Mouse (Mus musculus) midbrain, embryonic 10.5 days (tissue): Measurements from ENCODE around the gene Ttc14. TPM values are rescaled to one million over a fixed set of nuclear protein-coding genes. Genes with fewer than 3 reads are reported as not detected.

Experiments used
- DNase-seq: peaks from one replicate; pipeline ENCODE4 v3.0.0-alpha.2; 2017; ENCODE audit warnings: low spot score
- H3K27ac ChIP-seq: fragments of 300-500 bp; sonication (generic); replicated peaks from 2 replicates; pipeline ENCODE4 v1.5.1; 2016; ENCODE audit warnings: mild to moderate bottlenecking
- H3K27me3 ChIP-seq: fragments of 300-500 bp; sonication (generic); 2 replicates; pipeline ENCODE4 v1.6.1; 2016; ENCODE audit warnings: low read depth, mild to moderate bottlenecking; ENCODE audit not compliant: poor library complexity, severe bottlenecking
- H3K36me3 ChIP-seq: fragments of 300-500 bp; sonication (generic); 2 replicates; pipeline ENCODE4 v1.6.1; 2016; ENCODE audit warnings: mild to moderate bottlenecking, moderate library complexity
- H3K4me1 ChIP-seq: fragments of 300-500 bp; sonication (generic); 2 replicates; pipeline ENCODE4 v1.6.1; 2016
- H3K4me3 ChIP-seq: fragments of 300-500 bp; sonication (generic); 2 replicates; pipeline ENCODE4 v1.5.1; 2016; ENCODE audit warnings: mild to moderate bottlenecking, moderate library complexity
- H3K9me3 ChIP-seq: fragments of 300-500 bp; sonication (generic); replicated peaks from 2 replicates; pipeline ENCODE4 v1.6.1; 2016; ENCODE audit warnings: mild to moderate bottlenecking
- WGBS: fragments of 180-500 bp; shearing (Covaris S2); methylation state at CpG from one replicate; pipeline ENCODE4 v1.1.7; 2016; 5-methylcytosine and 5-hydroxymethylcytosine counted together
- polyA plus RNA-seq: library from polyadenylated mRNA; unstranded; fragments of >200 nt; fragmentation: Nextera tagmentation; extraction: Ambion mirVana; gene quantifications from 2 replicates; pipeline ENCODE4 v1.2.1, GENCODE M21; 2016

The Ttc14 gene
- polyA plus RNA-seq = 55.8 and 56.8 TPM in 2 replicates

DNA sequence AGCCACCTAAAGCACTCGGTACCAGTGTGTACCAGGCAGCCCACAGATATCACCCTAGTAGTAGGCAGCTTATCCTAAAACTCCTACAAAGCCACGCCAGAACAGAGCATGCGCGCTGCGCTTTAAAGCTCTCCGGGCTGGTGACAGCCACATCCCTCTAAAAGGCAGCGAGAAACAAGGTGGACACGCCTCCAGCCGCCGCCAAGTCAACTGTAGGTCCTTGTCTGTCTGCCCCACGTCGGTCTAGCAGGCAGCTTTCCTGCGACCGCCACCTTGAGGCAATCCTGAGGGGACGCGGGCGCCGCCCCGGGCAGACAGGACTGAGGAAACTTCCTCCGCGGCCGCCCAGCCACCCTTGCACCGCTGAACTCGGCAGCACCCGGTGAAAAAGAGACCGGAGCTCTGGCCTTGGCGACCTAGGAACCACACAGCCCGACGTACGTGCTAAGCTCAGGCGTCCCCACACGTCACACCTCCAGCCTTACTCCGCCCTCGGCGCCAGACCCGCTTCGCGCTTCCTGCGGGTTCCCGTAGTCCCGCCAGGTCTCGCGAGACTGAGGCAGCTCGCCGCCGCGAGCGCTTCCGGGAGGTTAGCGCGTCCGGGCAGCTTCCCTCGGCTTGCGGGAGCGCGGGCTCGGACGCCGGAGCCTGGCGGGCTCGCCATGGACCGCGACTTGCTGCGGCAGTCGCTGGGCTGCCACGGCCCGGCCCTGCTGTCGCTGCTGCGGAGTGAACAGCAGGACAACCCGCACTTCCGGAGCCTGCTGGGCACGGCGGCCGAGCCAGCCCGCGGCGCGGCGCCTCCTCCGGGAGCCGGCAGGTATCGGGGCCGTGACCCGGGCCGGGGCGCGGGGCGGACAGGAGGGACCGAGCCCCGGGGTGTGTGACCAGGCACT is at the start of gene Ttc14:
Gene Ttc14, plus strand, starts transcription at position 216 of the 896 bp plus-strand sequence.
- Histone ChIP-seq H3K4me3 (peak within 1 kb of the TSS; percentile 87), H3K9me3 (no peaks in the 10 kb centered on the region), H3K27ac (peak within 1 kb of the TSS; percentile 95), H3K36me3 (peaks cover 20% of the 10 kb centered on the region), H3K4me1 (peaks cover 11% of the 10 kb centered on the region), H3K27me3 (no peaks in the 10 kb centered on the region)
- DNase-seq = peak; percentile 97
- WGBS = under 1% methylated on average over 90 of the region's 90 CpGs

DNA sequence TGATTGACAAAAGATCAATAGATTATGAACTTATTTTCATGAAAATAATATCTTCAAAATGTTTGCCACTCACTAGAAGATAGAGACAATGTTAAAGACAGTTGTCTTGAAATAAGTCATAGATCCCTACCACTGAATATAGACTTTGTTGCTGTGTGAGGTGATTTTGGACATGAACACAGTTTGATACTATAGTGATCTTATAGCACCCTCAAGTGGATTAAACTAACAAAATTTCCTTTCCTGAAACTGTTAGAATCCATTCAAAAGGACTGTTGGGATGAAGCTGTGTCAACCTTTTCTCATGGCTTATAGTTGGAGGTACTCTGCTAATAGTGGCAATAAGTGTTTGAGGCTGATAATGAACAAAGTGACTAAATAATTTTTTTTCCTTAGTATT is 8.7 kb upstream of the Ttc14 start:
- Histone ChIP-seq H3K9me3 (no peaks in the 10 kb centered on the region), H3K4me3 (no peak overlapping the region), H3K27ac (no peak overlapping the region), H3K27me3 (no peaks in the 10 kb centered on the region), H3K4me1 (no peaks in the 10 kb centered on the region), H3K36me3 (no peaks in the 10 kb centered on the region)
- DNase-seq = no peak

DNA sequence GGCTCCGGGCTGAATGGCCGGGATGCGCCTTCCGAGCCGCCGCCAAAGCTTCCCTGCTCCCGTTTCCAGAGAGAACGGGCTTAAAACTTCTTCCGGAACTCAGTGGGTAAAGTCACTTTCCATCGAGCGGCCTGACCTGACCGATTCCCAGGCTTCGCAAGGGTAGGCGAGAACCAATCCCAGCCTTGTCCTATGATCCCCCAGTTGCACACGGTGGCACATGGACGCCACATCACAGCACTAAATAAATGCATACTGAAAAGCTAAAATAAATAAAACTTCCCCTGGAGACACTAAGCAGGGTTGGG is 835 bp downstream of the Ttc14 start:
- H3K27me3 ChIP-seq = no peaks in the 10 kb centered on the region
- peak overlapping the region; percentile 87 for H3K4me3 ChIP-seq
- DNase-seq = no peak
- WGBS = under 1% methylated on average over 16 of the region's 16 CpGs
- peak overlapping the region; percentile 95 for H3K27ac ChIP-seq
- H3K9me3 ChIP-seq = no peaks in the 10 kb centered on the region
- H3K4me1 ChIP-seq = peaks cover 11% of the 10 kb centered on the region
- peaks cover 26% of the 10 kb centered on the region for H3K36me3 ChIP-seq

DNA sequence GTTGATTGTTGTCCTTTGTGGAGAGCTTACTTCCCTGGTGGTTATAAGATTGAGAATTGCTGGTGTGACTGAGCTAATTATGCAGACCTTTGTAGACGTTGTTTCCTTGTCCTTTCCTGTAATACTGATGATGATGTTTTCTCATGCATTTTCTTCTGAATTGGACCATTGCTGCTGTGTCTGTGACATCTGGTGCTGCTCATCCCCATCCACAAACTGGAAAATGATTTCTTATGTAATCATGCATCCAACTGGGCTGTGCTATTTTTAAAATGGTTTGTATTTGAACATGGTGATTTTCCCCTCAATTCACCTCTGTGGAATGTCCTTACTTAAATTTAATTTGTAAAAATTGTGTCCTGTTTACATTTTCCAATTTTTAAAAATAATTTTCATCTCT is 7.5 kb downstream of the Ttc14 start:
- no peak for DNase-seq
- H3K4me3 ChIP-seq = no peak overlapping the region
- 77% methylated on average over 1 of the region's 1 CpGs for WGBS
- no peaks in the 10 kb centered on the region for H3K9me3 ChIP-seq
- H3K27me3 ChIP-seq = no peaks in the 10 kb centered on the region
- no peak overlapping the region for H3K27ac ChIP-seq
- H3K36me3 ChIP-seq = peaks cover 81% of the 10 kb centered on the region
- no peaks in the 10 kb centered on the region for H3K4me1 ChIP-seq

DNA sequence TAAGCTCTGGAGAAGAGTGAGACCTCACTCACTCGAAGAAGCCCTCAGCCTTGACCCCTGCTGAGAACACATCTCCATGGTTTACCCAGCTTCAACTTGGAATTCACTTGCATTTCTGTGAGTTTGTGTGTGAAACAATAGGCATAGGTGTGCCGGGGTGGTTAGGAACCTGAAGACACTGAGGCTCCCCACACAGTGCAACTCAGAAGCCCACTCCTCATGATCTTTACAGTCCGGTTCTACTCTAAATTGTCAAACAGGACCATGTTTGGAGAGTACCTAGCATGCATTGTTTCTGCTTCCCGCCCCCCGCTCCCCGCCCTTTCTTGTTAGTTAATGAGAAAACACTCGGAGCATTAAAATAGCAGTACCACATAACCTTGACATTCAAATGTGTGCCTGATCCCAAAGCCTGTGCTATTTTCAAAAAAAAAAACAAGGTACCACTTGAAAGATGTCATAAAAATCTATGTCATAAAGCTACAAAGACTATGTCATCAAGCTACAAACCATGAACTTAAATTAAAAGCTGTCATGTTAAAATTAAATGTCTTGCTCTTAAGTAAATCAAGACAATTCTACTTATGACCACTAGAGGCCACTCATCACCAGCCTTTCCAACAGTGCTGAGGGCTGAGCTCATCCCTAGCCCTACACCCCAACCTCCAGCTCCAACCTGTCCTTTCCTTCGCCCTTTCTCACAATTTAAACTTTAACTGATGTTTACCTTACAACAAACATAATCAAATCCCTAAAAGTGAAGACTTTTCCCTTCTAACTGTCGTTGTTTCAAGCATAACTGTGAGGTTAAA is 24.7 kb downstream of the Ttc14 start:
- Histone ChIP-seq H3K36me3 (no peaks in the 10 kb centered on the region), H3K27ac (no peak overlapping the region), H3K9me3 (no peaks in the 10 kb centered on the region), H3K4me3 (no peak overlapping the region), H3K4me1 (no peaks in the 10 kb centered on the region), H3K27me3 (no peaks in the 10 kb centered on the region)
- DNase-seq = peak; percentile 23
- 47% methylated on average over 9 of the region's 9 CpGs for WGBS

DNA sequence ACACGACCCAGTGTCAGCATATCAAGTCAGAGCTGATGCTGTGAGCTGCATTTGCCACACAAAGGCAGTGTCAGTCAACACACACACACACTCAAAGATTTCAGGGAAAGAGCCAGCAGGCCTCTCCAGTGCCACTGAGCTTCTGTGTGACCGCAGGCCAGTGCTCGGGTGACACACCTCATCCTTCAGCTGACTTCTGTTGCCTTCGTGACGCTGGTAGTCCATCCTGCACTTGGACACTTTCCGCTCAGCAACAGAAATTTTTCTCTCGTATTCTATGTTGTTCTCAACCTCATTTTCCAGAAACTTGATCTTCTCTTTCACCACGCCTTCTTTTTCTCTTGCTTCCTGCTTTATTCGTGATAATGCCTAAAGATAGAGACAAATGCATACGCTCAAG is 32.7 kb downstream of the Ttc14 start:
- Histone ChIP-seq H3K27ac (no peak overlapping the region), H3K4me1 (no peaks in the 10 kb centered on the region), H3K27me3 (no peaks in the 10 kb centered on the region), H3K9me3 (no peaks in the 10 kb centered on the region), H3K4me3 (no peak overlapping the region), H3K36me3 (no peaks in the 10 kb centered on the region)
- WGBS = 88% methylated on average over 10 of the region's 10 CpGs
- DNase-seq = no peak

DNA sequence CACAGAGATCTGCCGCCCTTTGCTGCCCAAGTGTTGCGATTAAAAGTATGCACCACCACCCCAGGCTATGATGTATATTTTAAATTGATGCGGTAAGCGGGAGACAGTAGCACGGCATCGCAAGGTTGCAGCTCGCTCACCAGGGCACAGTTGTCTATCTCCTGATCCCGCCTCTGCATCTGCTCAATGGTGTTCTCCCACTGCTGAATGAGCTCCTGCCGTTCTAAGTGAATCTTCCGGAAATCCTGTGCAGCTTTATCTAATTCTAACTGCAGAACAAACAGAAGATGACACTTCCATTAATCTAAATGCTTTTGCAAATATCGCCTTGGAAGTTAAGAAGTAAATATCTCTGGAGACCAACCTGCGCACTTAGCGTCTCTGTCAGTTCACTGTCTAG is 36.9 kb downstream of the Ttc14 start:
- DNase-seq = no peak
- WGBS = 95% methylated on average over 13 of the region's 13 CpGs
- no peaks in the 10 kb centered on the region for H3K9me3 ChIP-seq
- H3K36me3 ChIP-seq = no peaks in the 10 kb centered on the region
- H3K4me3 ChIP-seq = no peak overlapping the region
- no peaks in the 10 kb centered on the region for H3K4me1 ChIP-seq
- no peaks in the 10 kb centered on the region for H3K27me3 ChIP-seq
- H3K27ac ChIP-seq = no peak overlapping the region

DNA sequence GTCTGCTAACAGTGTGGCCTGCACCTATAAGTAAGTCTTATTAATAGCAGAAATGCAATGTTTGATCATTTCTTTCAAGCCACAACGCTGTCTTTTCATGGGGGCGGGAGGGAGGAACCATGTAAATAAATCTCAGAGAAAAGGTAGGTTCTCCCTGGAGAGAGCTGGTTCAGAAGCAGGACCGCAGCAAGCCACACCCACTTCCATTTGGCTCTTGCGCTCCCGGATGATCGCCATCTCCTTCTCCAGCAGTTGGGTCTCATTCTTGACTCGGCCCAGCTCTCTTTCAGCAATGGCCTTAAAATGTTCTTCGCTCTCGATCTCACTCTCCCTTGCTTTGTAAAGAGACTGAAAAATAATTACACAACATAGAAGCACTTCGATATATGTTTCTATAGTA is 39.2 kb downstream of the Ttc14 start:
- Histone ChIP-seq H3K4me3 (no peak overlapping the region), H3K4me1 (peaks cover 5% of the 10 kb centered on the region), H3K27ac (no peak overlapping the region), H3K9me3 (no peaks in the 10 kb centered on the region), H3K27me3 (no peaks in the 10 kb centered on the region), H3K36me3 (no peaks in the 10 kb centered on the region)
- DNase-seq = no peak
- 71% methylated on average over 10 of the region's 10 CpGs for WGBS

DNA sequence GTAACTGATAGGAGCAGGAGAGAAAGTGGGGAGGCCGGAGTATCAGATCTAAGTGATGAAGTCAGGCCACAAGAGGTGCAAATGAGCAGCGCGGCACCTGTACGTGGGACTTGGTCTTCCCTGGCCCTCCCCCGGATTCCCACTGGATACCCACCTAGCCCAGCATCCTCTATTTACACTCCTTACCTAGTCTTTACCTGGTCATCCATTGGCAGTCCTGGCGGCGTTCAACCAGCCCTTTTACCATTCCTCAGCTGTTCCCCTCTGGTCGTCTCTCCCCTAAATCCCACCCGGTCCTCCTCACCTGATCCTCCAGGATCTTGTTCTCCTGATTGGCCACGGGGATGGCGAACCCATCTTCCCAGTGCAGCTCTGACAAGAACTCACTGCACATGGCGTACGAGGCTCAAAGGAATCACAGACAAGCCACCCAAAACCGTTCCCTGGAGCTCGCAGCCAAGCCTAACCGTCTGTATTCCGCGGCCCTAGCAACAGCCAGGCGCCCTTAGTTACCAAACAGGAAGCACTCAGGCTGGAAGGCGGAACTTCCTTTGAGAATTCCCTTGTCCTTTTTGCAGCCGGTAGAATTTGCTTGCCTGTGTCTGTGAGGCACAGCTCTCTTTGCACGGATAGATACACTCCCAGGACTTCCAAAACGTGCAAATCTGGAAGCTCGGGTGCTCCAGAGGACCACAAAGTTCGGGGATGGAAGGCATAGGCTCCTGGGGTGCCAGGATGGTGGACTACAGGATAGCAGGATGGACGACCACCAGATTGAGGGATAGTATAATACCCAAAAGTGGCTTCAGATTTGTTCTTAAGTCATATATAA is 44.4 kb downstream of the Ttc14 start, which contains the start of gene Ccdc39:
Gene Ccdc39, minus strand, starts transcription at position 510 of the 832 bp plus-strand sequence.
- 4% methylated on average over 26 of the region's 26 CpGs for WGBS
- Histone ChIP-seq H3K27me3 (no peaks in the 10 kb centered on the region), H3K4me1 (peaks cover 15% of the 10 kb centered on the region), H3K9me3 (no peaks in the 10 kb centered on the region), H3K4me3 (peak within 1 kb of the TSS; percentile 69), H3K27ac (peak within 1 kb of the TSS; percentile 88), H3K36me3 (no peaks in the 10 kb centered on the region)
- DNase-seq = peak; percentile 83

DNA sequence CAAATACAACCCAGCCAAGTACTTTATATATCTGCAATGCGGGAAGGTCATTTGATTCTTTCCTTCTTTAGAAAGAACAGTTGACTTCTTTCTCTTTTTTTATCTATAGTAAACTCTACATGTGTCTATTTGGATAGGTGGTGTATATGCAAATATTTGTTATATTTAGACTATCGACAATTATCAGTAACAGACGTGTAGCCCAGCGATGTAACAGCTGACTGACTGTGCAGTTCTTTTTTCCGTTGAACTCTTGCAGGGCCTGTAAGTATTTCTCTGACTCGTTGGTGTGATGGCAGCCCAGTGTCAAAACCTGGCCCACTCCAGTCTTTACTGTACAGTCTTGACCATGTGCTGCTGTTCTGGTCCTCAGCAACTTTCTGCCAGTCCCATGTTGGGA is 47.0 kb downstream of the Ttc14 start:
- Histone ChIP-seq H3K4me1 (peaks cover 15% of the 10 kb centered on the region), H3K9me3 (no peaks in the 10 kb centered on the region), H3K27me3 (no peaks in the 10 kb centered on the region), H3K4me3 (no peak overlapping the region), H3K27ac (no peak overlapping the region), H3K36me3 (no peaks in the 10 kb centered on the region)
- no peak for DNase-seq
- 85% methylated on average over 6 of the region's 6 CpGs for WGBS

DNA sequence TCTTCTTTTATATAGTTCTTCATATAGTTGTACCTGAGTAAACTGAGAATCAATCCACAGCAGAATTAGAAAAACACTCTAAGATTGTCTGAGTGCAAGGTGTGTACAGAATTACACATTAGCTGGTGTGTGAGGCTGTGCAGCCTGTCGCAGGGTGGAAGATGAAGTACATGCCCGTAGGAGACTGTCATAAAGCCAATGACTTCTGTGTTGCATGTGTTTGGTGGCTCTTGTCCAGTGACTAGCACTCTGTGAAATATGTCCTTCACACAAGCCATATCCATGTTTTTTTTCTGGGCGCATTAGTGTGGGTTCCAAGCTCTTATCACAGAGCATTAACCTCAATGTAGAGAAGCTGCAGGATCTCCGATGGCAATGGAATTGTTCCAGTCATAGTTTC is 51.2 kb downstream of the Ttc14 start:
- H3K36me3 ChIP-seq = no peaks in the 10 kb centered on the region
- DNase-seq = no peak
- H3K4me1 ChIP-seq = no peaks in the 10 kb centered on the region
- no peaks in the 10 kb centered on the region for H3K27me3 ChIP-seq
- no peak overlapping the region for H3K4me3 ChIP-seq
- H3K9me3 ChIP-seq = no peaks in the 10 kb centered on the region
- WGBS = 90% methylated on average over 4 of the region's 4 CpGs
- H3K27ac ChIP-seq = no peak overlapping the region

DNA sequence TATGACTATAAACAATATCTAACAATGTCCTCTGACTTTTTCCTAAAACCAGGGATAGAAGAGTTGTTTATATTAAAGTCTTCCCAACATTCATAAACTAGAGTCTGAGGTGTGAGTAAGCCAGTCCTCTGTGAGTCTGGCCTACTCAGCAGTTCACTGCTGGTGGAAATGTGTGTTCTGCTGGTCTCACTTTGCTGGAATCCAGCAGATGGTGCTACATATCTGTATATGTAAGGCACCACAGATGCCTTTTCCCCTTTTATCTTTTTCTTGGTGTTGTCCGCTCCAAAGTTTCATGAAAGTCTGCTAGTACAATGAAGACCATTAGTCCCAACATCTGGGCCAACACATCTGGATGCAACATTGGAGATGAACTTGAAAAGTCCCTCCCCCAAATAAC is 53.4 kb downstream of the Ttc14 start:
- Histone ChIP-seq H3K27ac (no peak overlapping the region), H3K27me3 (no peaks in the 10 kb centered on the region), H3K36me3 (no peaks in the 10 kb centered on the region), H3K4me3 (no peak overlapping the region), H3K9me3 (no peaks in the 10 kb centered on the region), H3K4me1 (no peaks in the 10 kb centered on the region)
- DNase-seq = no peak
- 68% methylated on average over 1 of the region's 1 CpGs for WGBS
